Mouse (Mus musculus) limb, embryonic 14.5 days (tissue): ENCODE measurements around the gene Itih5. TPM values are rescaled to one million over a fixed set of nuclear protein-coding genes. Genes with fewer than 3 reads are reported as not detected.

Source experiments
- ATAC-seq: fragments of 200-750 bp; cut with Nextera tagmentation; 2 replicates; pipeline ENCODE4 v1.8.0; 2017; ENCODE audit warnings: low read depth, moderate number of reproducible peaks, moderate TSS enrichment; ENCODE audit not compliant: low FRiP score
- DNase-seq: peaks from one replicate; pipeline ENCODE4 v3.0.0-alpha.2; 2015; ENCODE audit warnings: low spot score
- H3K27ac ChIP-seq: fragments of 300-500 bp; sonication (generic); replicated peaks from 2 replicates; pipeline ENCODE4 v1.5.1; 2014; ENCODE audit warnings: low read depth, mild to moderate bottlenecking, low read length, moderate library complexity, mixed read lengths
- H3K27me3 ChIP-seq: fragments of 300-500 bp; sonication (generic); 2 replicates; pipeline ENCODE4 v1.6.1; 2014; ENCODE audit warnings: low read length, mixed read lengths; ENCODE audit not compliant: control insufficient read depth, insufficient read depth
- H3K36me3 ChIP-seq: fragments of 300-500 bp; sonication (generic); 2 replicates; pipeline ENCODE4 v1.6.1; 2014; ENCODE audit warnings: mild to moderate bottlenecking, low read length, moderate library complexity, mixed read lengths; ENCODE audit not compliant: control insufficient read depth, insufficient read depth
- H3K4me1 ChIP-seq: fragments of 300-500 bp; sonication (generic); 2 replicates; pipeline ENCODE4 v1.6.1; 2014; ENCODE audit warnings: antibody characterized with exemption, low read length, mixed read lengths; ENCODE audit not compliant: control insufficient read depth, insufficient read depth
- H3K4me2 ChIP-seq: fragments of 300-500 bp; sonication (generic); replicated peaks from 2 replicates; pipeline ENCODE4 v1.6.1; 2014; ENCODE audit warnings: low read depth, mild to moderate bottlenecking, low read length, moderate library complexity; ENCODE audit not compliant: severe bottlenecking
- H3K4me3 ChIP-seq: fragments of 300-500 bp; sonication (generic); replicated peaks from 2 replicates; pipeline ENCODE4 v1.5.1; 2014; ENCODE audit warnings: low read length
- H3K9ac ChIP-seq: fragments of 300-500 bp; sonication (generic); 2 replicates; pipeline ENCODE4 v1.6.1; 2014; ENCODE audit warnings: mild to moderate bottlenecking, low read depth, low read length, moderate library complexity; ENCODE audit not compliant: severe bottlenecking
- H3K9me3 ChIP-seq: fragments of 300-500 bp; sonication (generic); 2 replicates; pipeline ENCODE4 v1.6.1; 2016; ENCODE audit warnings: low read length; ENCODE audit not compliant: control insufficient read depth
- POLR2A ChIP-seq: fragments of 200-500 bp; IDR thresholded peaks from 2 replicates; pipeline ENCODE4 v1.8.0; 2012; ENCODE audit warnings: inconsistent platforms, mild to moderate bottlenecking, moderate library complexity, borderline replicate concordance; ENCODE audit not compliant: insufficient read depth, insufficient read length; ENCODE audit errors: extremely low read depth
- WGBS: fragments of 180-500 bp; shearing (Covaris S2); extraction: QIAGEN DNeasy Blood & Tissue Kit; methylation state at CpG from one replicate; pipeline ENCODE4 v1.1.7; 2014; 5-methylcytosine and 5-hydroxymethylcytosine counted together
- polyA plus RNA-seq, 2 experiments: library from polyadenylated mRNA; depleted of rRNA in 1 of 2; stranded (reverse) in 1 of 2; unstranded in 1 of 2; fragments of >200 nt; fragmentation: Nextera tagmentation in 1 of 2; extraction: Ambion mirVana in 1 of 2; gene quantifications; 2 replicates each; pipeline versions ENCODE4 v1.2.1 to v1.2.3; 2012 to 2014

The Itih5 gene
- polyA plus RNA-seq, 2 experiments = 13.5 to 15.8 TPM

DNA sequence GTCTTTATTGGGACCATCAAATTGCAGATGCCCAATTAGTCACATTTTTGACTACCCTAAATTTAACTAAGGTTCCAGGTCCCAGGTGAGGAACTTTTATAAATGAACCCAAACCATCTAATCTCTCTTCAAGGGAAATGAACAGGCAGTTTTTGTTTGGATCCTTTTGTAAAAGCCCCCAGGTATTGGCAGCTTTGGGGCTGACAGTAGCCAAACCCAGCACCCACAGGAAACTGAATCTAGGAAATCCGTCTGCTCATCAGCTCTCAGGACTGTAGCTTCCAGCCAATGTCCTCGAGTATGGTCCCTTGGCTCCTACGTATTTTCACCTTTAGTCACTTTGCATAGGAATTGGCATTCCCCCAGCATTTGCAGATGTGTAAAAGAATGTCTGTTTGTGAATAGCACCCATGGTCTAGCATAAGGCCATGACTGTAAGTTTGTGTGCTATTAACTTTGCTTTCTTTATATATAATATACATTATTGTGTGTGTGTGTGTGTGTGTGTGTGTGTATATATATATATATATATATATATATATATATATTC is 47.4 kb downstream of the Itih5 start:
- Histone ChIP-seq H3K4me3 (no peak overlapping the region), H3K9me3 (no peaks in the 10 kb centered on the region), H3K27ac (no peak overlapping the region), H3K9ac (no peak overlapping the region), H3K4me2 (no peak overlapping the region), H3K27me3 (no peaks in the 10 kb centered on the region), H3K36me3 (no peaks in the 10 kb centered on the region), H3K4me1 (no peaks in the 10 kb centered on the region)
- ATAC-seq = no peak
- WGBS = 55% methylated on average over 3 of the region's 3 CpGs
- DNase-seq = no peak
- TF ChIP-seq POLR2A = no peak

DNA sequence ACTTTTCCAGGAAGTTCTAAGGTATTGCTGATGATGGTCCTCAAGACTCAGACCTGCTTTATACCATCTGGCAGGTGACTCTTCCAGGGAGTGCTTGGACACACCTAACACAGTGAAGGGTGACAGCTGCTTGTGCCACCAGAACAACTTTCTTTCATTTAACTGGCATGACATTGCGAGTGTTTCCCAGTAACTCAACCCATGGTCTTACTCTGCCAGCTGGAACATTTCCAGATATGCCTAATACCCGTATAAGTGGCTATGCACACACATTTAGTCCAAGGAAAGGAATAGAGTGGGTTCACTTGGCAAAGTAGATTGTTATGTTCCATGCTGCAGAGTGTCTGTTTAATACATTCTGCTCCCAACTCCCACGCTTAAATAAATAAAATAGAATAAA is 50.9 kb downstream of the Itih5 start:
- H3K9ac ChIP-seq = no peak overlapping the region

DNA sequence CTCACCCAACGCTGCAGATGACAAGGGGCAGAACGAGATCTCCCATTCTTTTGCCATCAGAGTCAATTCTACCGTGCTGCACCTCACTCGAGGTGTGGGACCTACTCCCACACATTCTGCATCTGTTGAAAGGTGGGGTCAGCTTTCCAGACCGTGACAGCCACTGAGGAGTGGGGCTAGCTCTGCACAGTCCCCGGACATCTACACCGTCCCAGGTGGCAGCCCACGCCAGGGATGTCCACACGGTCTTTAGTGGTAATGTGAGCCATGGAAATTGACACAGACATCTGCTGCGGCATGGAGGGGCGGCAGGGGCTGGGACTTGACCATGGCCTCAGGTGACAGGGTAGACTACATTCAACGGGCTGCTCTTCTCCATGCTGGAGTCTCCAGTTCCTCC is 60.1 kb downstream of the Itih5 start:
- H3K27ac ChIP-seq = no peak overlapping the region
- H3K4me3 ChIP-seq = no peak overlapping the region
- WGBS = 74% methylated on average over 12 of the region's 12 CpGs
- ATAC-seq (no peak), DNase-seq (no peak)
- no peak overlapping the region for H3K9ac ChIP-seq
- H3K9me3 ChIP-seq = no peaks in the 10 kb centered on the region
- H3K4me2 ChIP-seq = no peak overlapping the region
- TF ChIP-seq POLR2A = no peak
- H3K36me3 ChIP-seq = no peaks in the 10 kb centered on the region
- H3K27me3 ChIP-seq = no peaks in the 10 kb centered on the region
- no peaks in the 10 kb centered on the region for H3K4me1 ChIP-seq

More for the DNA sequence above, 50.9 kb downstream of the Itih5 start:
- H3K4me1 ChIP-seq = no peaks in the 10 kb centered on the region
- WGBS = 71% methylated on average over 3 of the region's 3 CpGs
- no peaks in the 10 kb centered on the region for H3K36me3 ChIP-seq
- no peaks in the 10 kb centered on the region for H3K27me3 ChIP-seq
- no peak overlapping the region for H3K27ac ChIP-seq
- H3K4me3 ChIP-seq = no peak overlapping the region
- ATAC-seq = no peak
- H3K9me3 ChIP-seq = no peaks in the 10 kb centered on the region
- H3K4me2 ChIP-seq = no peak overlapping the region
- TF ChIP-seq POLR2A = no peak
- DNase-seq = no peak

DNA sequence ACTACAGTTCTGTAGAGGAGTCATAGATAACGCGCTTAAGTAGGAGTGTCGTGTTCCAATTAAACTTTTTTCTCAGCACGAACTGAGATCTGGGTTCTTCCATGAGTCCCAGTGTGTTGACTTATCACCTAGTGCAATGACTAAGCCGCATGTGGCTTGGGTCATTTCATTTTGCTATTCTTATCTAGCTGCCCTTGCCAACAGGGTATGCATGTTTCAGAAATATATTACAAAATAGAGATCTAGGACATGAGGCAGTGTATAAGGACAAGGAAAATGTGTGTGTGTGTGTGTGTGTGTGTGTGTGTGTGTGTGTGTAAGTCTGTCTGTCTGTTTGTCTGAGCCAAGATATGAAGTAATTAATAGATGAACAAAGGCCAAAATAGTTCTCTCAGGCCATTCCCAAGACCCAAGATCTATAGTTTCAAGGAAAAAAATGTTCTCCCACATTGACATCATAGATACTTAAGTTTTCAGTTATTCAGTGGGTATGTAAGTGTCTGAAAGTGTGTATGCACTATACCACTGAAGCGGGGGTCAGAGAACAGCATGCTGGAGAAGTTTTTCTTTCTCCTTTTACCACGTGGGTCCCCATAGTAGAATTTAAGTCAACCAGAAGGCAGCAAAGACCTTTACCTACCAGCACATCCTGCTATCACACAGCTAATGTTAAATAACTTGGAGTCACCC is 62.6 kb downstream of the Itih5 start:
- Histone ChIP-seq H3K4me1 (no peaks in the 10 kb centered on the region), H3K4me3 (no peak overlapping the region), H3K9ac (no peak overlapping the region), H3K27ac (no peak overlapping the region; the same call in 1 of the 2 replicates), H3K4me2 (no peak overlapping the region), H3K27me3 (no peaks in the 10 kb centered on the region), H3K36me3 (no peaks in the 10 kb centered on the region), H3K9me3 (no peaks in the 10 kb centered on the region)
- TF ChIP-seq POLR2A = no peak
- ATAC-seq = no peak
- DNase-seq = no peak
- WGBS = 82% methylated on average over 7 of the region's 7 CpGs

DNA sequence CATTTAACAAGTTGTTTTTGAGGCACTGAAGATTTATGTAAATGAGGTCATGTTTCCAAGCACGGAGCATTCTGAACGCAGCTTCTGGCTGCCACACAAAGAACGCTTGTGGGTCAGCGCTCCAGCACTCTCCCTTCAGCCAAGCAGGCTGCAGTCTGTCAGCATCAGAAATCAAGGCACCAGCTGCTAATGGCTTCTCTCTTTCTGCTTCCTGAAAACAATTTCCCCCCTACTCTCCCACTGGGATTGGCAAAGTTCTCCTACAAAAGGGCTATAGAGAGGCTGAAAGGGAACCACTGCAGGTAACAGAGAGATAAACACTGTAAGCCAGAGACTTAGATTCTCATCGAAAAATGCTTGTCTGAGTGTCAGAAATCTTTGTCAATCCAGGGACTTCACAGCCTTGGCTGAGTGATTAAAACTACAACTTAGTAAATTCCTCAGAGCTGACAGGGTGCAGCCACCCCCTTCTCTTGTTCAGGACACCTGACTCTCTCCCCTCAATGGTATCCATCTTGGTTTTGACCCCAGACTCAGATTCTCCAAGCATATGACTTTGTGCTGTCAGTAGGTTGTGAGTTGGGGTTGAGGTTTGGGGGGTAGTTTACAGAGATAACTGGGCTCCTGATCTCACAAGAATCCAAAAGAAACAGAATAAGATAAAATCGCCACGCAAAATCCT is 63.3 kb downstream of the Itih5 start:
- ATAC-seq (no peak), DNase-seq (peak; percentile 11)
- Histone ChIP-seq H3K36me3 (no peaks in the 10 kb centered on the region), H3K9me3 (no peaks in the 10 kb centered on the region), H3K4me3 (no peak overlapping the region), H3K4me2 (no peak overlapping the region), H3K27ac (peak overlapping the region; percentile 26; the same call in 1 of the 2 replicates), H3K27me3 (no peaks in the 10 kb centered on the region), H3K9ac (no peak overlapping the region), H3K4me1 (no peaks in the 10 kb centered on the region)
- no peak for TF ChIP-seq POLR2A
- 45% methylated on average over 7 of the region's 7 CpGs for WGBS
